Mouse (Mus musculus) neural tube, embryonic 11.5 days (tissue): ENCODE measurements around the gene Fam3c. TPM values are rescaled to one million over a fixed set of nuclear protein-coding genes. Genes with fewer than 3 reads are reported as not detected.

Experiments
- ATAC-seq: fragments of 200-750 bp; cut with Nextera tagmentation; 2 replicates; pipeline ENCODE4 v1.8.0; 2017; ENCODE audit warnings: moderate number of reproducible peaks, mild to moderate bottlenecking, moderate TSS enrichment, moderate library complexity; ENCODE audit not compliant: insufficient read depth, low FRiP score, low TSS enrichment
- DNase-seq: peaks from one replicate; pipeline ENCODE4 v3.0.0-alpha.2; 2015; ENCODE audit warnings: low spot score
- H3K27ac ChIP-seq: fragments of 300-500 bp; sonication (generic); 2 replicates; pipeline ENCODE4 v1.5.1; 2014; ENCODE audit warnings: low read depth, mild to moderate bottlenecking, low read length
- H3K27me3 ChIP-seq: fragments of 300-500 bp; sonication (generic); 2 replicates; pipeline ENCODE4 v1.6.1; 2014; ENCODE audit warnings: mild to moderate bottlenecking, low read length, mixed read lengths; ENCODE audit not compliant: control insufficient read depth, insufficient read depth
- H3K36me3 ChIP-seq: fragments of 300-500 bp; sonication (generic); 2 replicates; pipeline ENCODE4 v1.6.1; 2014; ENCODE audit warnings: mild to moderate bottlenecking, low read length, moderate library complexity, mixed read lengths; ENCODE audit not compliant: control insufficient read depth, insufficient read depth
- H3K4me1 ChIP-seq: fragments of 300-500 bp; sonication (generic); 2 replicates; pipeline ENCODE4 v1.6.1; 2014; ENCODE audit warnings: low read length, mixed read lengths; ENCODE audit not compliant: control insufficient read depth, insufficient read depth
- H3K4me2 ChIP-seq: fragments of 300-500 bp; sonication (generic); 2 replicates; pipeline ENCODE4 v1.6.1; 2014; ENCODE audit warnings: low read depth, mild to moderate bottlenecking, moderate library complexity
- H3K4me3 ChIP-seq: fragments of 300-500 bp; sonication (generic); 2 replicates; pipeline ENCODE4 v1.5.1; 2014; ENCODE audit warnings: low read depth, low read length
- H3K9ac ChIP-seq: fragments of 300-500 bp; sonication (generic); 2 replicates; pipeline ENCODE4 v1.6.1; 2014; ENCODE audit warnings: mild to moderate bottlenecking, low read length
- H3K9me3 ChIP-seq: fragments of 300-500 bp; sonication (generic); 2 replicates; pipeline ENCODE4 v1.6.1; 2016; ENCODE audit warnings: low read length; ENCODE audit not compliant: control insufficient read depth
- WGBS: fragments of 180-500 bp; shearing (Covaris S2); extraction: QIAGEN DNeasy Blood & Tissue Kit; methylation state at CpG from one replicate; pipeline ENCODE4 v1.1.7; 2014; 5-methylcytosine and 5-hydroxymethylcytosine counted together
- polyA plus RNA-seq: library from polyadenylated mRNA; unstranded; fragments of >200 nt; fragmentation: Nextera tagmentation; extraction: Ambion mirVana; gene quantifications from 2 replicates; pipeline ENCODE4 v1.2.1, GENCODE M21; 2014

The Fam3c gene
- polyA plus RNA-seq, result 33.4 and 33.6 TPM in 2 replicates

DNA sequence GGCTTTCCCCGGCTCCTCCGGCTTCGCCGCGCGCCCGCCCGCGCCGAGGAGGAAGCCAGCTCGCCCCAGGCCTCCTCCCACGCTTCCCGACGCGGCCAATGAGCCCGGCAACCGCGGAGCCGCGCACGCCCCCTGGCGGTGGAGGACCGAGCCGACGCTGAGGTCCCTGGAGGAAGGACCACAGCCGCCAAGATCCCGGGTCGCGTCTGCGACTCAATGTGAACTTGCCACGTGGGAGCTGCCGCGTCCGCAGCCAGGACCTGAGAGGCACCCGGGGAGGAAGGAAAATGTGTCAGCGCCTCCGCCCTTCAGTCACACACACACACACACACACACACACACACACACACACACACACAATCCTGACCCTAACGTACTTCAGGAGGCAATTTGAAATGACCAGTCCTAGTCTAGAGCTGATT lies at the start of gene Fam3c:
TSS of gene Fam3c (minus strand) at position 158 of the 422 bp plus-strand sequence.
- H3K4me1 ChIP-seq, result no peaks in the 10 kb centered on the region; the same call in 1 of the 2 replicates
- H3K36me3 ChIP-seq, result no peaks in the 10 kb centered on the region
- peak within 1 kb of the TSS; percentile 53; the same call in 1 of the 2 replicates for H3K27ac ChIP-seq
- no peaks in the 10 kb centered on the region for H3K27me3 ChIP-seq
- H3K9ac ChIP-seq, result peak within 1 kb of the TSS; percentile 85
- WGBS, result under 1% methylated on average over 38 of the region's 38 CpGs
- peak within 1 kb of the TSS; percentile 59 for H3K4me2 ChIP-seq
- peak within 1 kb of the TSS; percentile 74 for H3K4me3 ChIP-seq
- DNase-seq (peak; percentile 97), ATAC-seq (peak; percentile 97)
- H3K9me3 ChIP-seq, result no peaks in the 10 kb centered on the region

DNA sequence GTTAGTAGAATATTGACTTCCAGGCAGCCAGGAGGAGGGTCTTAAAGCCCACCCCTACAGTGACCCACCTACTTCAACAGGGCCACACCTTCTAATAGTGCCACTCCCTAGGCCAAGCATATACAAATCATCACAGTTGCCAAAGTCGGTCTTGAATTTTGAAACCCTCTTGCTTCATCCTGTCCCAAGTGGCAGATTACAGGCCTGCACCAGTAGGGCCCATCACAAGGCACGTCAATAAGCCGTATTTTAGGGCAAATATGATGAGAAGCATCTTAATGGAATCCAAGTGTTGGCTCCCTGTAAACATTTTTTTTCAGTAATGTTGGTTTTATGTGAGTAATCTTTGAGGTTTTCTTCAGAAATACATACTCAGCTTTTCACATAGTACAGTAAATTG lies 49.0 kb upstream of the Fam3c start:
- no peaks in the 10 kb centered on the region for H3K9me3 ChIP-seq
- no peaks in the 10 kb centered on the region for H3K4me1 ChIP-seq
- H3K4me2 ChIP-seq, result no peak overlapping the region
- H3K4me3 ChIP-seq, result no peak overlapping the region
- WGBS, result 96% methylated on average over 3 of the region's 3 CpGs
- no peaks in the 10 kb centered on the region for H3K36me3 ChIP-seq
- no peak for DNase-seq
- H3K27me3 ChIP-seq, result no peaks in the 10 kb centered on the region
- no peak overlapping the region for H3K9ac ChIP-seq
- no peak overlapping the region for H3K27ac ChIP-seq
- ATAC-seq, result no peak

DNA sequence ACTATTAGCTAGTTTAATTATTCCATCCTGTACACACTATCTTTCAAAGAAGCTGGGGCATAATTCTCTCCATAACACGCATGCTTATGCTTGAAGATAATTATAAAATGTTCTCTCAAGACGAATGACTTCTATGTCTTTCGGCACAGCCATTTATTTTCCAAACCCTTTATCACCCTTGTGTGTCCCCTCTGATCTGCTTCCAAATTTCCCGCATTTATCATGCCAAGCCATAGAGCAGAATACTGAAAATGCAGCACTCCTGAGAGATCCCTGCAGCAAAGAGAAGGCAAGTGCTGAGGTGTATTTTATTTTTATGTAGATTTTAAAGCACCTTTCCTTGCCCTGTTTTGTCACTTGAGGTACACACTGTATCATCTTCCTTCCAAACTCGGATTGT lies 47.7 kb upstream of the Fam3c start:
- H3K27ac ChIP-seq, result no peak overlapping the region
- WGBS, result 75% methylated on average over 5 of the region's 5 CpGs
- H3K9ac ChIP-seq, result no peak overlapping the region
- H3K4me2 ChIP-seq, result no peak overlapping the region
- H3K4me3 ChIP-seq, result no peak overlapping the region
- ATAC-seq (no peak), DNase-seq (no peak)
- H3K4me1 ChIP-seq, result no peaks in the 10 kb centered on the region
- no peaks in the 10 kb centered on the region for H3K36me3 ChIP-seq
- H3K27me3 ChIP-seq, result no peaks in the 10 kb centered on the region
- no peaks in the 10 kb centered on the region for H3K9me3 ChIP-seq

DNA sequence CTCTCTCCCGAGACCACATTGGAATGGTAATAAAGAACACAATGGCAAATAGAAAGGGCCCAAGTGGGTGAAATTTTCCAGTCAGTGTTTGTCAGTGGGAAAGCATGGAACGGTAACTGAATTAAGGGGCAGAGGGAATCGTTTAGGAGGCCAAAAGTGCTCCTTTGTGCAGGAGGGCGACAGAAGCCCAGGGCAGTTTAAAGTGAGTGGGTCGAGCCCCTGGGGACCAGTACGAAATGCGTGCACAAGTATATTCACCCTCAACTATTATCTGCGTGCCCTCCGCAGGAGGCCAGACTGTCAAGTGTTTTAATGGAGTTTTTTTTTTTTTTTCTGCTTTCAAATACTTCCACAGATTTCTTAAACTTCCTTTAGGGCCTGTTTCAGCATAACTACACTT lies 47.3 kb upstream of the Fam3c start:
- Histone ChIP-seq H3K27ac (no peak overlapping the region), H3K36me3 (no peaks in the 10 kb centered on the region), H3K27me3 (no peaks in the 10 kb centered on the region), H3K4me1 (no peaks in the 10 kb centered on the region), H3K4me3 (no peak overlapping the region), H3K9ac (no peak overlapping the region), H3K4me2 (no peak overlapping the region), H3K9me3 (no peaks in the 10 kb centered on the region)
- 0 out of 2 replicates have a peak, but pooled peaks have one; percentile 43 for ATAC-seq
- WGBS, result 49% methylated on average over 9 of the region's 9 CpGs
- DNase-seq, result peak; percentile 18

DNA sequence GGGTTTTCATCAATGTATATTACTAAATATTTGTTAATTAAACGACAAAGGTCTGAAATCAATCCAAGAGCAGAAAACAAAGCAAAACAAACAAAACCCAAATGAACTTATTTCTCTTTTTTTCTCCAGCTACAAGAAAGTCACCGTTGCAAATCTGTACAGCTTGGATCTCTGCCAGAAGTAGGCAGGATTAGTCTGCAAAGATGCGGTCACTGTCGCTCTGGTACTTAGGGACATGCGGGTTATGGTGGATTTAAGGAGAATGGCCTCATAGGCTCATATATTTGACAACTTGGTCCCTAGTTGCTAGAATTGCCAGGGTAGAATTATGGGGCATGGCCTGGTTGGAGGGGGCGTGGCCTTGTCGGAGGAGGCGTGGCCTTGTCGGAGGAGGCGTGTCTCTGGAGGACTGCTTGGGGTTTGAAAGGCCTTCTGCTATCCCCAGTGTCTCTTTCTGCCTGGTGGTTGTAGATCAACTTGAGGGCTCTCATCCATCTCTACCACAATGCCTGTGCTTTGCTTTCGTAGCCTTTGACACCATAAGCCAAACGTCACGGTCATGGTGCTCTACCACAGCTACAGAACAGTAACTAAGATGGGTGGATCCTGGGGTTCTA lies 46.6 kb upstream of the Fam3c start:
- no peaks in the 10 kb centered on the region for H3K36me3 ChIP-seq
- no peak overlapping the region for H3K9ac ChIP-seq
- H3K4me2 ChIP-seq, result no peak overlapping the region
- H3K27me3 ChIP-seq, result no peaks in the 10 kb centered on the region
- DNase-seq (peak; percentile 42), ATAC-seq (peak; percentile 55; the same call in 1 of the 2 replicates)
- H3K9me3 ChIP-seq, result no peaks in the 10 kb centered on the region
- no peaks in the 10 kb centered on the region for H3K4me1 ChIP-seq
- H3K27ac ChIP-seq, result no peak overlapping the region
- 71% methylated on average over 13 of the region's 13 CpGs for WGBS
- H3K4me3 ChIP-seq, result no peak overlapping the region

DNA sequence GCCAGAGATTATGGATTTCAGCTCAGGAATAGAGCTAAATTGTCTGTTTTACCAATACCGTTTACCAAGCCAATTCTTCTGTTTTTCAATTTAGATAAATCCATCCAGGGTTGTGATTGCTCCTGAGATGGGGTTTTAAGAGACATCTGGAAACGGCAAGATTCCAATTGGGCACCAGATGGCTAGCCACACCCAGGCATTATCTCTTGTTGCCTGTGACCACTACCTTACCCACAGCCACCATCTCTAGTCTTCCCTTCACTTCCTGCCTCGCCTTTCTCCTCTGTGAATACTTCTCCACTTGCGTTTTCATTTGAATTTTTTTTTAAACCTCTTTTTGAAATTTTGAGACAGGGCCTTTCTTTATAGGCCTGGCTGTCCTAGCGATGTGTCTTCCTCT lies 46.0 kb upstream of the Fam3c start:
- DNase-seq, result no peak
- Histone ChIP-seq H3K4me2 (no peak overlapping the region), H3K4me1 (no peaks in the 10 kb centered on the region), H3K9me3 (no peaks in the 10 kb centered on the region), H3K4me3 (no peak overlapping the region), H3K27me3 (no peaks in the 10 kb centered on the region), H3K9ac (no peak overlapping the region), H3K27ac (no peak overlapping the region), H3K36me3 (no peaks in the 10 kb centered on the region)
- 86% methylated on average over 5 of the region's 5 CpGs for WGBS
- ATAC-seq, result no peak

DNA sequence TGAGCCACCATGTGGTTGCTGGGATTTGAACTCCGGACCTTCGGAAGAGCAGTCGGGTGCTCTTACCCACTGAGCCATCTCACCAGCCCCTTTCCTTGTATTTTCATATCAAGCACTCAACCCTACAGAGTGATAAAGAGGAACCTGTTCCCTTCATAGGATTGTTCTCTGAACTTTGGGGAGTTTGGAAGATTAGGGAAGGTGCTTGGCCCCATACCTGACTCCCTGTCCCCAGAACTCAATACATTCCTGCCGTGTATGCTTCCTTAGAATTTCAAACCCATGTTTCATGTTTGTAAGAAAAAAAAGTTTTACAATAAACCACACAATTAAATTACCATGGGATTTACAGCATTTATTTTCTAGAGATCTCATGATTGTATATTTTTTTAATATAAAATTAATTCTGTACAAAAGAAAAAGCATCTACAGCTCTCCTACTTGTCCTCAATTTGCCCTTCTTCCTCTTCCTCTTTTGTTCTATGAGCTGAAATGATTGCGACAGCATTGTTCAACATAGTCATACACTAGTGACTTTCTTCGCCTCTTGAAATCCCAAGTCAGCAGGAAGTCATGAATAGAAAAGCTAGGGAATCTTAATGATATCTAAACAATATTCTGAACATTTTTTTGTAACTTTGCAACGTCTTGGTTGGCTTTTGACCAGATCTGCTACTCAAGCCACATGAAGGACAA lies 42.2 kb upstream of the Fam3c start:
- no peak overlapping the region for H3K27ac ChIP-seq
- DNase-seq, result no peak
- H3K4me3 ChIP-seq, result no peak overlapping the region
- H3K27me3 ChIP-seq, result no peaks in the 10 kb centered on the region
- no peaks in the 10 kb centered on the region for H3K9me3 ChIP-seq
- H3K36me3 ChIP-seq, result no peaks in the 10 kb centered on the region
- H3K4me1 ChIP-seq, result no peaks in the 10 kb centered on the region
- WGBS, result 94% methylated on average over 7 of the region's 7 CpGs
- H3K9ac ChIP-seq, result no peak overlapping the region
- no peak for ATAC-seq
- no peak overlapping the region for H3K4me2 ChIP-seq

DNA sequence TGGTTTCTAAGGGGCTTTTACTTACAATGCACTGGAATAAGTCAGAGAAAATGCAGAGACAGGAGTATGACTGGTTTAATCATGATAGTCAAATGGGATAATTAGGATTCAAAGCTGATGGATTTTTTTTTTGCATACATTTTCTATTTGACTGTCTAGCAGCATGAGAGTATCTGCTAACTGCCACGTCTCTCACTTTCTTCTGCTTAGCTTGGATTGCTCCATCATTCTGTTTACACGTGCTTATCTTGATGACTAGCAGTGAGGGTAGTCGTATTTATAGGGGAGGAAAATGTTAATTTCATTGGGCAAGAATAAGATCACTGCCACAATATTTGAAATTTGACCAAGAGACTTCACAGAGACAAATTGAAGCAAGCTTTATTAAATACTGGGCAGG lies 39.2 kb upstream of the Fam3c start:
- ATAC-seq, result no peak
- WGBS, result 83% methylated on average over 3 of the region's 3 CpGs
- H3K9me3 ChIP-seq, result no peaks in the 10 kb centered on the region

More for the DNA sequence above, 39.2 kb upstream of the Fam3c start:
- no peaks in the 10 kb centered on the region for H3K36me3 ChIP-seq
- H3K4me2 ChIP-seq, result no peak overlapping the region
- no peaks in the 10 kb centered on the region for H3K27me3 ChIP-seq
- no peak for DNase-seq
- no peak overlapping the region for H3K9ac ChIP-seq
- no peak overlapping the region for H3K27ac ChIP-seq
- no peaks in the 10 kb centered on the region for H3K4me1 ChIP-seq
- no peak overlapping the region for H3K4me3 ChIP-seq
